In the genomic region with DNA sequence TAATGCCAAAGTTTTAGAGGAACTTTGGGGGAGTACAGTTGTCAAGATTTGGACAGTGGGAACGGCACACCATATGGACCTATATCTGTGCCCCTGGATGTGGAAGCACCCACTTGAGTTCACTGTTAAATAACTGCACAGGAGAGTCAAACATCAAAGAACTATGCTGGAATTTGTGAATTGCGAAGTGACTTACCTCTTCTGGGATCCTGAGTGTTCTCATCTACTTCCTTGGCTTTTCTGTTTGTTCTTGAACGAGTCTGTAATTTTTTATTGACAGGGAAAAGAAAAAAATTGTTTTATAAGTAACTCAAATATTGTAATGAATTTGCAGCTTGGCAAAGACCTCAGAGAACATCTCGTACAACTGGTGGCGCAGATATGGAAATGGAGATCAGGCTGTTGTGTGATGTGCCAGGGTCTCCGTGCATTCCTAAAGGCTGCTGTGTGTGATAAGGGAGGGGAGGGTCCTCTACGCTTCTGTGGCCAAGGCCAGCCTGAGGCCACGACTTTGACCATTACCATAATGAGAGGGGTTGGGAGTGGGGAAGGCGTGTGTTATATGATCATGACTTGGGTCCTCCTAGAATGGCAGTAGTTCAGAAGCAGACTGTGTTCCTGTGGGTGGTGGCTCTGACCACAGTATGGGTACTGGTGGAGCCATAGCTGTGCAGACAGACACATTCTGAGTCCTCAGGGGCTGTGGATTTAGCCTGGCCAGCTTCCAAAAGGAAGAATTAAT, we compare ENCODE assay signal across 8 mouse cellular contexts. TPM values are rescaled to one million over a fixed set of nuclear protein-coding genes. Genes with fewer than 3 reads are reported as not detected.
DNase-seq lines count a peak whose midpoint lies in the region; ATAC-seq and TF ChIP-seq lines count a peak whose summit lies in the region.

No protein-coding gene starts in this region.

- no peaks in the 10 kb centered on the region for H3K36me3 ChIP-seq in heart, embryonic 10.5 days
- no peaks in the 10 kb centered on the region for H3K36me3 ChIP-seq in hindbrain, embryonic 15.5 days
- H3K36me3 ChIP-seq in midbrain, embryonic 10.5 days = no peaks in the 10 kb centered on the region

- H3K27ac ChIP-seq in heart, embryonic 10.5 days = peak overlapping the region; percentile 12; the same call in 1 of the 2 replicates
- no peak overlapping the region; the same call in 1 of the 2 replicates for H3K27ac ChIP-seq in bone marrow, adult 2 months (ENCODE audit: control insufficient read depth, insufficient read depth, low read depth, low read length, poor library complexity)
- H3K27ac ChIP-seq in hindbrain, embryonic 15.5 days (replicated peaks) = no peak overlapping the region
- H3K27ac ChIP-seq in midbrain, embryonic 10.5 days (replicated peaks) = no peak overlapping the region

- peak overlapping the region; percentile 62 for H3K4me2 ChIP-seq in hindbrain, embryonic 15.5 days

- WGBS in heart, embryonic 10.5 days = 60% methylated on average over 9 of the region's 9 CpGs
- WGBS in bone marrow, adult 2 months = 64% methylated on average over 9 of the region's 9 CpGs
- 88% methylated on average over 9 of the region's 9 CpGs for WGBS in hindbrain, embryonic 15.5 days
- WGBS in midbrain, embryonic 10.5 days = 85% methylated on average over 9 of the region's 9 CpGs

- no peak for DNase-seq in heart, embryonic 10.5 days (ENCODE audit: low spot score)
- no peak for DNase-seq in heart, postnatal 14 days
- DNase-seq in midbrain, embryonic 10.5 days (ENCODE audit: low spot score) = no peak
- DNase-seq in frontal cortex, adult 2 months (ENCODE audit: extremely low spot score in 1 of 2, low spot score in 1 of 2) = no peak
- DNase-seq in kidney, postnatal 36 days = no peak

- H3K27me3 ChIP-seq in heart, embryonic 10.5 days (ENCODE audit: insufficient read depth, poor library complexity, severe bottlenecking) = no peaks in the 10 kb centered on the region
- H3K27me3 ChIP-seq in hindbrain, embryonic 15.5 days = no peaks in the 10 kb centered on the region
- no peaks in the 10 kb centered on the region for H3K27me3 ChIP-seq in midbrain, embryonic 10.5 days (ENCODE audit: low read depth, poor library complexity, severe bottlenecking)

- peak overlapping the region; percentile 69; the same call in 1 of the 2 replicates for H3K4me3 ChIP-seq in heart, embryonic 10.5 days
- H3K4me3 ChIP-seq in bone marrow, adult 2 months (replicated peaks; ENCODE audit: control insufficient read depth, low read depth, low read length) = peak overlapping the region; percentile 53
- peak overlapping the region; percentile 64 for H3K4me3 ChIP-seq in hindbrain, embryonic 15.5 days
- peak overlapping the region; percentile 61 for H3K4me3 ChIP-seq in midbrain, embryonic 10.5 days

- H3K4me1 ChIP-seq in heart, embryonic 10.5 days = peaks cover 64% of the 10 kb centered on the region
- H3K4me1 ChIP-seq in bone marrow, adult 2 months (ENCODE audit: control insufficient read depth, insufficient read depth, low read length) = peaks cover 6% of the 10 kb centered on the region; the same call in 1 of the 2 replicates
- H3K4me1 ChIP-seq in hindbrain, embryonic 15.5 days (replicated peaks) = peaks cover 18% of the 10 kb centered on the region
- H3K4me1 ChIP-seq in midbrain, embryonic 10.5 days = peaks cover 29% of the 10 kb centered on the region

- TF ChIP-seq CTCF in bone marrow, adult 2 months (IDR thresholded peaks at IDR 0.05; ENCODE audit: control insufficient read depth, insufficient read depth, low read length) = 0 out of 2 replicates have a peak, but pooled peaks have one; percentile 5

- TF ChIP-seq POLR2A in bone marrow, adult 2 months (IDR thresholded peaks at IDR 0.05; ENCODE audit: borderline replicate concordance, control insufficient read depth, low read depth, low read length) = no peak

- H3K9me3 ChIP-seq in heart, embryonic 10.5 days = no peaks in the 10 kb centered on the region
- no peaks in the 10 kb centered on the region for H3K9me3 ChIP-seq in hindbrain, embryonic 15.5 days
- H3K9me3 ChIP-seq in midbrain, embryonic 10.5 days (replicated peaks) = no peaks in the 10 kb centered on the region

- no peak overlapping the region for H3K9ac ChIP-seq in hindbrain, embryonic 15.5 days

- no peak for ATAC-seq in hindbrain, embryonic 15.5 days (ENCODE audit: low FRiP score, low read depth)
- ATAC-seq in granulocyte monocyte progenitor cell, adult 5-6 weeks (replicated peaks; ENCODE audit: poor library complexity, severe bottlenecking) = no peak

- intact Hi-C loops in heart, postnatal 14 days (cut with DNase I) = loop anchor here (5.0 kb wide), 1 partner anchor 55 kb away; a partner anchor contains a TSS

RNA-seq across cellular contexts. Expression of a gene that starts 1.2 kb away (rescaled TPM):
- 6.9 and 9.4 TPM in 2 replicates for polyA plus RNA-seq in heart, embryonic 10.5 days (2016; fragmentation: Nextera tagmentation; extraction: Ambion mirVana)
- total RNA-seq in heart, postnatal 14 days (2021) = 1 to 10 TPM; 1.9 to 3.2 TPM
- 15.4 and 35.2 TPM in 2 replicates for polyA plus RNA-seq in bone marrow, adult 2 months (2011; ENCODE audit: insufficient read depth, insufficient read length, low replicate concordance, missing spikeins)
- 28.1 and 28.7 TPM in 2 replicates for polyA plus RNA-seq in hindbrain, embryonic 15.5 days (2015; fragmentation: Nextera tagmentation; extraction: Ambion mirVana)
- polyA plus RNA-seq in midbrain, embryonic 10.5 days (2016; fragmentation: Nextera tagmentation; extraction: Ambion mirVana) = 11.9 and 13.9 TPM in 2 replicates
- total RNA-seq in granulocyte monocyte progenitor cell, adult 5-6 weeks (2014; fragmentation: Nextera tagmentation) = 6.9 and 8.4 TPM in 2 replicates
- total RNA-seq in granulocyte monocyte progenitor cell, adult 5-6 weeks (2017) = 6.7 and 9.5 TPM in 2 replicates
- 17.9 and 18.1 TPM in 2 replicates for polyA plus RNA-seq in frontal cortex, adult 2 months (2012; rRNA removed)

RNA-seq across cellular contexts. Expression of a gene that starts 7.0 kb away (rescaled TPM):
- polyA plus RNA-seq in heart, embryonic 10.5 days (2016; fragmentation: Nextera tagmentation; extraction: Ambion mirVana) = not detected in 2 replicates
- under 1 TPM in 1 of 2 experiments, not detected in 1; 0.20 TPM for total RNA-seq in heart, postnatal 14 days (2021)
- polyA plus RNA-seq in bone marrow, adult 2 months (2011; ENCODE audit: insufficient read depth, insufficient read length, low replicate concordance, missing spikeins) = not detected in 2 replicates
- polyA plus RNA-seq in hindbrain, embryonic 15.5 days (2015; fragmentation: Nextera tagmentation; extraction: Ambion mirVana) = not detected in 2 replicates
- not detected in 2 replicates for polyA plus RNA-seq in midbrain, embryonic 10.5 days (2016; fragmentation: Nextera tagmentation; extraction: Ambion mirVana)
- total RNA-seq in granulocyte monocyte progenitor cell, adult 5-6 weeks (2014; fragmentation: Nextera tagmentation) = 0.41 TPM in 1 of 2 replicates, not detected in the other
- total RNA-seq in granulocyte monocyte progenitor cell, adult 5-6 weeks (2017) = not detected in 2 replicates
- polyA plus RNA-seq in frontal cortex, adult 2 months (2012; rRNA removed) = 0.38 and 0.92 TPM in 2 replicates

RNA-seq across cellular contexts. Expression of a gene that starts 39.4 kb away (rescaled TPM):
- 1.0 and 1.8 TPM in 2 replicates for polyA plus RNA-seq in heart, embryonic 10.5 days (2016; fragmentation: Nextera tagmentation; extraction: Ambion mirVana)
- total RNA-seq in heart, postnatal 14 days (2021) = 1 to 10 TPM in 1 of 2 experiments, under 1 TPM in 1; 0.33 to 1.1 TPM
- 5.5 and 17.5 TPM in 2 replicates for polyA plus RNA-seq in bone marrow, adult 2 months (2011; ENCODE audit: insufficient read depth, insufficient read length, low replicate concordance, missing spikeins)
- 1.4 and 2.1 TPM in 2 replicates for polyA plus RNA-seq in hindbrain, embryonic 15.5 days (2015; fragmentation: Nextera tagmentation; extraction: Ambion mirVana)
- polyA plus RNA-seq in midbrain, embryonic 10.5 days (2016; fragmentation: Nextera tagmentation; extraction: Ambion mirVana) = 2.3 and 2.4 TPM in 2 replicates
- 0.21 and 2.0 TPM in 2 replicates for total RNA-seq in granulocyte monocyte progenitor cell, adult 5-6 weeks (2014; fragmentation: Nextera tagmentation)
- 0.09 TPM in 1 of 2 replicates, not detected in the other for total RNA-seq in granulocyte monocyte progenitor cell, adult 5-6 weeks (2017)
- polyA plus RNA-seq in frontal cortex, adult 2 months (2012; rRNA removed) = 12.1 and 13.2 TPM in 2 replicates

RNA-seq across cellular contexts. Expression of a gene that starts 45.6 kb away (rescaled TPM):
- 58.2 and 68.5 TPM in 2 replicates for polyA plus RNA-seq in heart, embryonic 10.5 days (2016; fragmentation: Nextera tagmentation; extraction: Ambion mirVana)
- 10 to 100 TPM; 49.5 to 50.0 TPM for total RNA-seq in heart, postnatal 14 days (2021)
- 69.2 and 133 TPM in 2 replicates for polyA plus RNA-seq in bone marrow, adult 2 months (2011; ENCODE audit: insufficient read depth, insufficient read length, low replicate concordance, missing spikeins)
- 71.6 and 76.3 TPM in 2 replicates for polyA plus RNA-seq in hindbrain, embryonic 15.5 days (2015; fragmentation: Nextera tagmentation; extraction: Ambion mirVana)
- polyA plus RNA-seq in midbrain, embryonic 10.5 days (2016; fragmentation: Nextera tagmentation; extraction: Ambion mirVana) = 32.9 and 37.2 TPM in 2 replicates
- total RNA-seq in granulocyte monocyte progenitor cell, adult 5-6 weeks (2014; fragmentation: Nextera tagmentation) = 56.8 and 75.0 TPM in 2 replicates
- 54.4 and 80.8 TPM in 2 replicates for total RNA-seq in granulocyte monocyte progenitor cell, adult 5-6 weeks (2017)
- polyA plus RNA-seq in frontal cortex, adult 2 months (2012; rRNA removed) = 101 and 107 TPM in 2 replicates

RNA-seq across cellular contexts. Expression of a gene that starts 56.4 kb away (rescaled TPM):
- 692 and 883 TPM in 2 replicates for polyA plus RNA-seq in heart, embryonic 10.5 days (2016; fragmentation: Nextera tagmentation; extraction: Ambion mirVana)
- 1,000 to 10,000 TPM; 2,254 to 2,272 TPM for total RNA-seq in heart, postnatal 14 days (2021)
- 50.7 and 70.0 TPM in 2 replicates for polyA plus RNA-seq in bone marrow, adult 2 months (2011; ENCODE audit: insufficient read depth, insufficient read length, low replicate concordance, missing spikeins)
- 480 and 488 TPM in 2 replicates for polyA plus RNA-seq in hindbrain, embryonic 15.5 days (2015; fragmentation: Nextera tagmentation; extraction: Ambion mirVana)
- 490 and 491 TPM in 2 replicates for polyA plus RNA-seq in midbrain, embryonic 10.5 days (2016; fragmentation: Nextera tagmentation; extraction: Ambion mirVana)
- 280 and 349 TPM in 2 replicates for total RNA-seq in granulocyte monocyte progenitor cell, adult 5-6 weeks (2014; fragmentation: Nextera tagmentation)
- 286 and 355 TPM in 2 replicates for total RNA-seq in granulocyte monocyte progenitor cell, adult 5-6 weeks (2017)
- 467 and 477 TPM in 2 replicates for polyA plus RNA-seq in frontal cortex, adult 2 months (2012; rRNA removed)
